In the genomic region with DNA sequence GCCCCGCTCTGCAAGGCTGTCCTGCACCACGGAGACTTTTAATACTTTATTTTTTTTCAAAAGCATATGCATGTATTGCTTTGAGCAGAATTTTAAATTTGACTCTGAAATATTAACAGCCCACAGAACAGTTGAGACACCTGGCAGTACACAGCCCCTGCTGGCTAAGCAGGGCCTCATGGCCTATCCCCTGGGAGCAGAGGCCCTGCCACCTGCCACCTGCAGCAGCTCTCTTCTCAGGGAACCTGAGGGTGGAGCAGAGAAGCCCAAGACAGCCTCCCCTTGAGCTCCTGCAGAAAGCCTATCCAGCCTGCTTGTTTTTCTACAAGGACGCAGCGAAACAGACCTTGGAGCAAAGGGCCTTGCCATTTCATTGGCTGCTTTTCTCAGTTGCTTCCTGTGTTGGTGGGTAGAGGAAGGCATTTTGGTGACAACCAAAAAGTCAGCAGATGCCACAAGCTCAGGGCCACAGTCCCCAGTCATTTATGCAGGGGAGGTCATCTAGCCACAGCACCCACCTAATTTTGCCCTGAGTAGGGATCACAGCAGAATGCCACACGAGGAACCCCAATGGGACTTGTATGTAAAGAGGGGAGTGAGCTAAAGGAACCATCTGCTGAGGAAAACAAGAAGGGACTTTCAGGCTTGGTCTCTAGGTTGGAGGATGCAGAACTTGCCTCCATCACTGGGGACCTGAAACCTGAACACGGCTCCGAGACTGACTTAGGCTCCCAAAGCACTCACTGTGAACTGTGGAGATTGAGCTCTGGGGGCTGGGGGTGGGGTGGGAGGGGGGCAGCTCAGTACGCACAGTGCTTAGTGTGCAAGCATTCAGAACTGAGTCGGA, we compare ENCODE assay signal across 11 mouse cellular contexts. TPM values are rescaled to one million over a fixed set of nuclear protein-coding genes. Genes with fewer than 3 reads are reported as not detected.
DNase-seq lines count a peak whose midpoint lies in the region; ATAC-seq lines count a peak whose summit lies in the region.
"Had no signal": no experiment of that assay in that cellular context is flagged by ENCODE, and none has a peak within 500 bp of the region (broad histone marks: within the 10 kb centered on the region; RNA-seq: fewer than 3 reads in every experiment).

No protein-coding gene starts in this region.

- no peak overlapping the region for H3K4me3 ChIP-seq in forebrain, embryonic 14.5 days (ENCODE audit: low read depth, low read length)
- H3K4me3 ChIP-seq in forebrain, embryonic 13.5 days = no peak overlapping the region
- H3K4me3 ChIP-seq: embryonic facial prominence, embryonic 15.5 days; liver, embryonic 12.5 days; megakaryocyte, embryonic 14.5 days had no signal

- DNase-seq in forebrain, embryonic 14.5 days (ENCODE audit: low spot score) = no peak
- DNase-seq in A20 (ENCODE audit: low read depth, low spot score) = peak; percentile 94
- DNase-seq in adrenal gland, postnatal 10 days = peak; percentile 56
- DNase-seq in naive thymus-derived CD4-positive, alpha-beta T cell, adult 2 months (ENCODE audit: low read depth) = peak; percentile 72
- no peak for DNase-seq in Muller cell, postnatal 12 days (ENCODE audit: inconsistent ontology term)
- DNase-seq in urinary bladder, postnatal 14 days (ENCODE audit: low spot score) = no peak
- DNase-seq in lung, postnatal 25 days (ENCODE audit: low spot score) = no peak

- no peaks in the 10 kb centered on the region for H3K27me3 ChIP-seq in forebrain, embryonic 14.5 days (replicated peaks; ENCODE audit: control insufficient read depth, insufficient read depth, low read length)
- no peaks in the 10 kb centered on the region for H3K27me3 ChIP-seq in forebrain, embryonic 13.5 days
- H3K27me3 ChIP-seq: embryonic facial prominence, embryonic 15.5 days; megakaryocyte, embryonic 14.5 days had no signal

- H3K36me3 ChIP-seq in forebrain, embryonic 14.5 days (ENCODE audit: control insufficient read depth, insufficient read depth, low read length) = 0 out of 2 replicates have a peak, but pooled peaks cover 4% of the 10 kb centered on the region
- peaks cover 6% of the 10 kb centered on the region; the same call in 1 of the 2 replicates for H3K36me3 ChIP-seq in forebrain, embryonic 13.5 days (ENCODE audit: poor library complexity, severe bottlenecking)
- H3K36me3 ChIP-seq: embryonic facial prominence, embryonic 15.5 days; liver, embryonic 12.5 days had no signal

- 86% methylated on average over 9 of the region's 9 CpGs for WGBS in forebrain, embryonic 14.5 days
- WGBS in forebrain, embryonic 13.5 days = 87% methylated on average over 9 of the region's 9 CpGs

- no peak overlapping the region for H3K4me2 ChIP-seq in forebrain, embryonic 14.5 days (ENCODE audit: low read length)
- no peak overlapping the region for H3K4me2 ChIP-seq in forebrain, embryonic 13.5 days
- H3K4me2 ChIP-seq: embryonic facial prominence, embryonic 15.5 days; liver, embryonic 12.5 days had no signal

- H3K27ac ChIP-seq in forebrain, embryonic 14.5 days (ENCODE audit: low read depth, low read length) = no peak overlapping the region
- no peak overlapping the region for H3K27ac ChIP-seq in forebrain, embryonic 13.5 days
- H3K27ac ChIP-seq: embryonic facial prominence, embryonic 15.5 days; liver, embryonic 12.5 days had no signal

- H3K4me1 ChIP-seq in forebrain, embryonic 14.5 days (ENCODE audit: control insufficient read depth, insufficient read depth, low read length) = peaks cover 15% of the 10 kb centered on the region
- peaks cover 36% of the 10 kb centered on the region for H3K4me1 ChIP-seq in forebrain, embryonic 13.5 days
- H3K4me1 ChIP-seq: embryonic facial prominence, embryonic 15.5 days; liver, embryonic 12.5 days had no signal

- ATAC-seq in forebrain, embryonic 14.5 days = no peak
- no peak for ATAC-seq in forebrain, embryonic 13.5 days
- ATAC-seq: liver, embryonic 12.5 days had no signal

- H3K9me3 ChIP-seq in forebrain, embryonic 14.5 days (replicated peaks; ENCODE audit: control insufficient read depth, low read length) = no peaks in the 10 kb centered on the region; the same call in 1 of the 2 replicates
- no peaks in the 10 kb centered on the region for H3K9me3 ChIP-seq in forebrain, embryonic 13.5 days (replicated peaks)
- H3K9me3 ChIP-seq: embryonic facial prominence, embryonic 15.5 days; liver, embryonic 12.5 days had no signal

- H3K9ac ChIP-seq in forebrain, embryonic 14.5 days (ENCODE audit: low read length) = 0 out of 2 replicates have a peak overlapping the region, but pooled peaks have one; percentile 25
- no peak overlapping the region for H3K9ac ChIP-seq in forebrain, embryonic 13.5 days
- H3K9ac ChIP-seq: embryonic facial prominence, embryonic 15.5 days; liver, embryonic 12.5 days had no signal

RNA-seq across cellular contexts. Expression of a gene that starts 7.6 kb away (rescaled TPM):
- polyA plus RNA-seq in forebrain, embryonic 14.5 days (2014; fragmentation: Nextera tagmentation; extraction: Ambion mirVana) = 57.8 and 78.9 TPM in 2 replicates
- polyA plus RNA-seq in forebrain, embryonic 13.5 days (2015; fragmentation: Nextera tagmentation; extraction: Ambion mirVana) = 55.9 and 59.8 TPM in 2 replicates
- total RNA-seq in adrenal gland, postnatal 10 days (2021) = 10 to 100 TPM; 35.4 to 39.7 TPM

Comparison
In these comparisons a context has a peak if more than half of its experiments do, and no peak if none do; other contexts are left out.
1. DNase-seq: peak in A20 (single experiment), adrenal gland, postnatal 10 days (single experiment) and naive thymus-derived CD4-positive, alpha-beta T cell, adult 2 months (single experiment); none in forebrain, embryonic 14.5 days (single experiment), Muller cell, postnatal 12 days (single experiment), urinary bladder, postnatal 14 days (single experiment) and lung, postnatal 25 days (single experiment).